Mouse (Mus musculus) liver, embryonic 14.5 days (tissue): ENCODE data around the gene Sh3pxd2a.

Experiments
- CTCF ChIP-seq: IDR thresholded peaks from 2 replicates; pipeline ENCODE4 v1.5.1; 2016; ENCODE audit warnings: antibody characterized with exemption, low read depth, control low read depth
- EP300 ChIP-seq: IDR thresholded peaks from 2 replicates; pipeline ENCODE4 v1.6.1; 2016; ENCODE audit warnings: antibody characterized with exemption, low read depth

DNA sequence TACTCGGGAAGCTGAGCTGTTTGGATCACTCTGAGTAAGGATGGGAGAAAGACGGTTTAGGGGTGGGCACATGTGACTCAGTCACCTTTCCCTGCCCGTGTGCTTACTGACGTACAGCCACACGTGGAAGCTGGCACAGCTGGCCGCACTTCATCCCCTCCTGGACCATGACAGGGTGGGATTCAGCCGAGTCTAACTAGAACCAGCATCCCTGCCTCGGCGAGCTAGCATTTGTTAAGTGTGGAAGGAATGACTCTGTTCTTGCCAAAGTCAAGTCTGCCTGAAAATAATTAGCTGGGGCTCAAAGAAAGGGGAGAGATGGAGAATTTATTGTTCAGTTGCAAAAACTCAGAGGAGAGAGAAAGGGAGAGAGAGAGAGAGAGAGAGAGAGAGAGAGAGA is 193.7 kb downstream of the Sh3pxd2a start:
- TF ChIP-seq EP300 (no peak), CTCF (no peak)
